Mouse (Mus musculus) megakaryocyte, embryonic 14.5 days (primary cell): ENCODE measurements around the gene Myog.

Source experiments
- FLI1 ChIP-seq: IDR thresholded peaks from 2 replicates; pipeline ENCODE4 v1.6.1; 2012; ENCODE audit warnings: low read length, inconsistent platforms, mixed read lengths
- GATA1 ChIP-seq: IDR thresholded peaks from 3 replicates; pipeline ENCODE4 v1.6.1; 2012; ENCODE audit warnings: mixed read lengths, low read length, inconsistent platforms, borderline replicate concordance

GRCm38 (mm10) chr1:134293276-134293675 lies 3.5 kb downstream of the Myog start:
- no peak for TF ChIP-seq GATA1
- TF ChIP-seq FLI1 = no peak
